Comparison of ENCODE assay signal across 21 mouse cellular contexts in the genomic region with DNA sequence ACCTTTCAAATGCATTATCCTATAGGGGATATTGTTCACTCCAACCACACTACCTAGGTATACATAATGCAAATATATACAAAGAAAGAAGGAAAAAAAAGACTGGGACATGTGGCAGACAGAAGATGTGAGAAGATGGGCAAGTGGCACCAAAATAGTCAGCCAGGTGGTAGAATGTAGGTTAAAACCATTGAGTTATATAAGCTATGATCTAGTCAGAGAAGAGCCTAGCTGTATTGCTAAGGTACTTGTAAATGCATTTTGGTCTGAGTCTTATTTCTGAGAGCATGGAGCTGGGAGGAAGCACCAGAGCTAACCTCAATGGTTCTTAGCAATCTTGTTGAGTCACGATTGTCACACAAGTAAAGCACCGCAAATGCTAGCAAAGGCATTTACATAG.
DNase-seq lines count a peak whose midpoint lies in the region; ATAC-seq and TF ChIP-seq lines count a peak whose summit lies in the region.
"Had no signal": no experiment of that assay in that cellular context is flagged by ENCODE, and none has a peak within 500 bp of the region (broad histone marks: within the 10 kb centered on the region; RNA-seq: fewer than 3 reads in every experiment).

No protein-coding gene starts in this region.

- H3K36me3 ChIP-seq in hindbrain, embryonic 16.5 days (ENCODE audit: control insufficient read depth, insufficient read depth, low read length): no peaks in the 10 kb centered on the region
- H3K36me3 ChIP-seq: embryonic facial prominence, embryonic 13.5 days; embryonic facial prominence, embryonic 15.5 days; forebrain, embryonic 10.5 days; forebrain, embryonic 12.5 days had no signal

- no peak overlapping the region for H3K27ac ChIP-seq in left cerebral cortex, adult 2 months
- H3K27ac ChIP-seq in hindbrain, embryonic 16.5 days (ENCODE audit: low read depth, low read length): no peak overlapping the region
- H3K27ac ChIP-seq: embryonic facial prominence, embryonic 13.5 days; embryonic facial prominence, embryonic 15.5 days; forebrain, embryonic 10.5 days; forebrain, embryonic 12.5 days had no signal

- no peak overlapping the region for H3K4me2 ChIP-seq in hindbrain, embryonic 16.5 days (ENCODE audit: low read length)
- H3K4me2 ChIP-seq: embryonic facial prominence, embryonic 13.5 days; embryonic facial prominence, embryonic 15.5 days; forebrain, embryonic 12.5 days had no signal

- no peak overlapping the region for H3K4me3 ChIP-seq in left cerebral cortex, adult 2 months
- no peak overlapping the region for H3K4me3 ChIP-seq in hindbrain, embryonic 16.5 days (ENCODE audit: low read length)
- H3K4me3 ChIP-seq: embryonic facial prominence, embryonic 13.5 days; embryonic facial prominence, embryonic 15.5 days; erythroblast, embryonic 14.5 days; forebrain, embryonic 10.5 days; forebrain, embryonic 12.5 days had no signal

- H3K27me3 ChIP-seq in hindbrain, embryonic 16.5 days (replicated peaks; ENCODE audit: control insufficient read depth, insufficient read depth, low read length): no peaks in the 10 kb centered on the region
- H3K27me3 ChIP-seq: embryonic facial prominence, embryonic 13.5 days; embryonic facial prominence, embryonic 15.5 days; forebrain, embryonic 12.5 days had no signal

- intact Hi-C loops in left cerebral cortex, adult 2 months (cut with DNase I): no loop called here

- H3K9me3 ChIP-seq in hindbrain, embryonic 16.5 days (ENCODE audit: control insufficient read depth, low read length): no peaks in the 10 kb centered on the region
- H3K9me3 ChIP-seq: embryonic facial prominence, embryonic 13.5 days; embryonic facial prominence, embryonic 15.5 days; forebrain, embryonic 10.5 days; forebrain, embryonic 12.5 days had no signal

- H3K9ac ChIP-seq in hindbrain, embryonic 16.5 days (ENCODE audit: low read depth, low read length): no peak overlapping the region
- H3K9ac ChIP-seq: embryonic facial prominence, embryonic 13.5 days; embryonic facial prominence, embryonic 15.5 days; forebrain, embryonic 12.5 days had no signal

- H3K4me1 ChIP-seq in hindbrain, embryonic 16.5 days (ENCODE audit: control insufficient read depth, insufficient read depth, low read depth, low read length): no peaks in the 10 kb centered on the region
- H3K4me1 ChIP-seq: embryonic facial prominence, embryonic 13.5 days; embryonic facial prominence, embryonic 15.5 days; forebrain, embryonic 10.5 days; forebrain, embryonic 12.5 days had no signal

- ATAC-seq in hindbrain, embryonic 16.5 days: no peak
- ATAC-seq: forebrain, embryonic 14.5 days; forebrain, embryonic 16.5 days had no signal

- DNase-seq in cerebellum, adult 9-10 months: peak; percentile 5
- DNase-seq in cerebellum, postnatal 10 days: no peak
- DNase-seq in left cerebral cortex, adult 9 months (ENCODE audit: low spot score in 2 of 2): peak; percentile 5 to 13
- no peak for DNase-seq in left cerebral cortex, adult 2 months (ENCODE audit: extremely low spot score in 1 of 2, low spot score in 2 of 2)
- DNase-seq in brain, adult 2 months (ENCODE audit: low read depth, low spot score): peak; percentile 55
- peak; percentile 54 for DNase-seq in telencephalon, adult 2 months (ENCODE audit: low read depth, low spot score)
- DNase-seq: adrenal gland, adult 2 months; adrenal gland, postnatal 10 days; adrenal gland, postnatal 25 days; cerebellum, adult 11 months; cerebellum, adult 18-20 months; cerebellum, adult 8-10 months; embryo, embryonic 11 days had no signal

- 93% methylated on average over 2 of the region's 2 CpGs for WGBS in hindbrain, embryonic 16.5 days

- no peak for TF ChIP-seq CTCF in left cerebral cortex, adult 2 months (IDR thresholded peaks at IDR 0.05)

Comparison
In these comparisons a context has a peak if more than half of its experiments do, and no peak if none do; other contexts are left out.
1. DNase-seq: peak in cerebellum, adult 9-10 months (single experiment), left cerebral cortex, adult 9 months (2 of 2), brain, adult 2 months (single experiment) and telencephalon, adult 2 months (single experiment); none in cerebellum, postnatal 10 days (0 of 2) and left cerebral cortex, adult 2 months (0 of 2).